Mouse (Mus musculus) spleen, adult 2 months (tissue): ENCODE data around the gene Nsd1.

ENCODE experiments used
- CTCF ChIP-seq: fragments of 200-500 bp; IDR thresholded peaks from 2 replicates; pipeline ENCODE4 v1.5.1; 2011; ENCODE audit warnings: mild to moderate bottlenecking, inconsistent platforms; ENCODE audit not compliant: insufficient read depth, insufficient read length, insufficient replicate concordance; ENCODE audit errors: extremely low read depth
- POLR2A ChIP-seq: fragments of 200-500 bp; IDR thresholded peaks from 2 replicates; pipeline ENCODE4 v1.6.1; 2011; ENCODE audit warnings: low read depth, low read length, inconsistent platforms

GRCm38 (mm10) chr13:55208837-55209648 lies 539 bp upstream of the Nsd1 start:
- TF ChIP-seq POLR2A = no peak
- TF ChIP-seq CTCF = no peak
